Mouse (Mus musculus): ENCODE measurements around the gene 1110051M20Rik.

DNA sequence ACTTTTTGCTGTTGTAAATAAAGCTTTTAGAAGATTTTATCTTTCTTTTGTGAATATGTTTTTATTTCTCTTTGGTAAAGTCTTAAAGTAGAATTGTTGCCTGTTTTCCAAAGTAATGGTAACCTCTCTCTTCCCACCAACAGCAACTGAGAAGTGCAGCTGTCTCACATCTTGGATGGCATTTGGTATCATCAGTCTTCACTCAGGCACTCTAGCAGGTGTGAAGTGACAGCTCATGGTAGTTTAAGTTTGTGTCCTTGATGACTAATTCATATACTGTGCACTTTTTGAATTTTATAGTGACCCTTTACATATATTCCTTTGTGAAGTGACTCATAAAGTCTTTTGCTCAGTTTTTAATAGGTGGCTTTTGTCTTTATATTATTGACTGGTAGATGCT, 92.7 kb downstream of the 1110051M20Rik start:
- TF ChIP-seq CTCF (IDR thresholded peaks at IDR 0.05; ENCODE audit: borderline replicate concordance, insufficient read depth, low read depth, low read length) = no peak
- no peak for TF ChIP-seq POLR2A (IDR thresholded peaks at IDR 0.05; ENCODE audit: borderline replicate concordance, insufficient read depth, low read length)

Data from cerebellum, adult 2 months (tissue).